ENCODE assay signal across 23 mouse cellular contexts in genomic region chr16:5113582-5113981, GRCm38 (mm10). TPM values are rescaled to one million over a fixed set of nuclear protein-coding genes. Genes with fewer than 3 reads are reported as not detected.
A peak's percentile ranks its signal among the peaks of the same experiment; 100 is the strongest.
DNase-seq lines count a peak whose midpoint lies in the region; ATAC-seq and TF ChIP-seq lines count a peak whose summit lies in the region.
"Had no signal": no experiment of that assay in that cellular context is flagged by ENCODE, and none has a peak within 500 bp of the region (broad histone marks: within the 10 kb centered on the region; RNA-seq: fewer than 3 reads in every experiment).

No protein-coding gene starts in this region.

- H3ac ChIP-seq in myocyte (ENCODE audit: control insufficient read depth, insufficient read length) = no peak overlapping the region

- peaks cover 9% of the 10 kb centered on the region for H3K4me1 ChIP-seq in liver, adult 2 months (ENCODE audit: control insufficient read depth, insufficient read depth, low read length)
- H3K4me1 ChIP-seq in liver, embryonic 11.5 days (replicated peaks; ENCODE audit: control insufficient read depth, insufficient read depth, low read length) = no peaks in the 10 kb centered on the region
- no peaks in the 10 kb centered on the region for H3K4me1 ChIP-seq in hindbrain, postnatal 0 days (ENCODE audit: insufficient read depth, low read length)

- no peak overlapping the region for H3K4me3 ChIP-seq in liver, adult 2 months (ENCODE audit: insufficient read depth, low read depth, low read length)
- no peak overlapping the region for H3K4me3 ChIP-seq in liver, embryonic 11.5 days (ENCODE audit: low read depth, low read length)
- H3K4me3 ChIP-seq in myocyte = no peak overlapping the region
- H3K4me3 ChIP-seq in hindbrain, postnatal 0 days (ENCODE audit: low read length) = no peak overlapping the region
- H3K4me3 ChIP-seq: heart, embryonic 10.5 days; megakaryocyte, embryonic 14.5 days; neural tube, embryonic 13.5 days had no signal

- no peak for TF ChIP-seq POLR2A in liver, adult 2 months (IDR thresholded peaks at IDR 0.05; ENCODE audit: extremely low read depth, insufficient read depth, low read length)
- no peak for TF ChIP-seq POLR2A in myocyte (IDR thresholded peaks at IDR 0.05; ENCODE audit: insufficient read length, low read depth)

- 81% methylated on average over 2 of the region's 2 CpGs for WGBS in liver, adult 2 months
- 61% methylated on average over 2 of the region's 2 CpGs for WGBS in liver, embryonic 11.5 days
- 64% methylated on average over 2 of the region's 2 CpGs for WGBS in hindbrain, postnatal 0 days

- no peak overlapping the region for H3K27ac ChIP-seq in liver, adult 2 months (replicated peaks; ENCODE audit: insufficient read depth, low read depth, low read length)
- H3K27ac ChIP-seq in liver, embryonic 11.5 days (ENCODE audit: low read depth, low read length) = no peak overlapping the region
- H3K27ac ChIP-seq in hindbrain, postnatal 0 days = no peak overlapping the region
- H3K27ac ChIP-seq: heart, embryonic 10.5 days; liver, embryonic 14.5 days; neural tube, embryonic 13.5 days; stomach, postnatal 0 days had no signal

- no peak overlapping the region for H3K4me2 ChIP-seq in liver, embryonic 11.5 days
- H3K4me2 ChIP-seq in myocyte (ENCODE audit: low read depth) = peak overlapping the region; percentile 30
- H3K4me2 ChIP-seq in hindbrain, postnatal 0 days (ENCODE audit: low read depth, low read length) = no peak overlapping the region
- H3K4me2 ChIP-seq: neural tube, embryonic 13.5 days had no signal

- no peaks in the 10 kb centered on the region for H3K79me2 ChIP-seq in liver, adult 2 months (ENCODE audit: control insufficient read depth, insufficient read depth, low read length)
- no peaks in the 10 kb centered on the region for H3K79me2 ChIP-seq in myocyte (ENCODE audit: control insufficient read depth, insufficient read depth)

- no peak for ATAC-seq in liver, embryonic 11.5 days (replicated peaks; ENCODE audit: low FRiP score)
- ATAC-seq in hindbrain, postnatal 0 days = no peak

- DNase-seq in embryo, embryonic 10.5 days (ENCODE audit: low spot score) = peak; percentile 8
- no peak for DNase-seq in embryo, embryonic 10 days (ENCODE audit: low spot score)
- peak; percentile 16 for DNase-seq in liver, adult 2 months (ENCODE audit: extremely low read depth, low read depth, low spot score)
- no peak for DNase-seq in liver, embryonic 11.5 days (ENCODE audit: low spot score)
- peak; percentile 67 for DNase-seq in ZHBTc4 (ENCODE audit: low read depth, low spot score)
- DNase-seq in gastrocnemius, adult 18-20 months (ENCODE audit: low spot score) = no peak
- no peak for DNase-seq in hindbrain, postnatal 0 days (ENCODE audit: low spot score)
- DNase-seq: adrenal gland, adult 8-10 months; cerebellum, adult 11 months; cerebellum, postnatal 25 days; gastrocnemius, postnatal 25 days; heart, postnatal 4 days; kidney, adult 8-10 months; kidney, postnatal 36 days; lung, postnatal 14 days; right cerebral cortex, postnatal 25 days; thymus, postnatal 25 days had no signal

- no peak for TF ChIP-seq CTCF in liver, adult 2 months (IDR thresholded peaks at IDR 0.05; ENCODE audit: low read depth, low read length)
- no peak for TF ChIP-seq CTCF in hindbrain, postnatal 0 days (IDR thresholded peaks at IDR 0.05; ENCODE audit: low read depth)

- H3K36me3 ChIP-seq in liver, adult 2 months (ENCODE audit: control insufficient read depth, insufficient read depth, low read length) = no peaks in the 10 kb centered on the region
- no peaks in the 10 kb centered on the region for H3K36me3 ChIP-seq in liver, embryonic 11.5 days (ENCODE audit: control insufficient read depth, insufficient read depth, low read length)
- no peaks in the 10 kb centered on the region for H3K36me3 ChIP-seq in myocyte (ENCODE audit: control insufficient read depth, insufficient read depth)
- no peaks in the 10 kb centered on the region for H3K36me3 ChIP-seq in hindbrain, postnatal 0 days (ENCODE audit: insufficient read depth, low read length)
- H3K36me3 ChIP-seq: heart, embryonic 10.5 days; neural tube, embryonic 13.5 days had no signal

- no peak overlapping the region for H3K9ac ChIP-seq in liver, adult 2 months (ENCODE audit: low read depth, low read length)
- no peak overlapping the region for H3K9ac ChIP-seq in liver, embryonic 11.5 days (ENCODE audit: low read depth, low read length)
- no peak overlapping the region for H3K9ac ChIP-seq in hindbrain, postnatal 0 days (replicated peaks; ENCODE audit: low read length)
- H3K9ac ChIP-seq: liver, embryonic 14.5 days; neural tube, embryonic 13.5 days had no signal

- H3K9me3 ChIP-seq in liver, embryonic 11.5 days (ENCODE audit: control insufficient read depth, low read length) = no peaks in the 10 kb centered on the region
- H3K9me3 ChIP-seq in hindbrain, postnatal 0 days (ENCODE audit: low read length) = no peaks in the 10 kb centered on the region
- H3K9me3 ChIP-seq: heart, embryonic 10.5 days; neural tube, embryonic 13.5 days had no signal

- no peaks in the 10 kb centered on the region for H3K27me3 ChIP-seq in liver, adult 2 months (ENCODE audit: control insufficient read depth, insufficient read depth, low read length)
- H3K27me3 ChIP-seq in liver, embryonic 11.5 days (replicated peaks; ENCODE audit: control insufficient read depth, insufficient read depth, low read length) = 0 out of 2 replicates have a peak, but pooled peaks cover 3% of the 10 kb centered on the region
- H3K27me3 ChIP-seq in myocyte (ENCODE audit: control insufficient read depth, insufficient read depth, insufficient read length) = no peaks in the 10 kb centered on the region
- H3K27me3 ChIP-seq in hindbrain, postnatal 0 days (ENCODE audit: insufficient read depth, low read length) = no peaks in the 10 kb centered on the region
- H3K27me3 ChIP-seq: neural tube, embryonic 13.5 days had no signal

TF ChIP-seq in myocyte, 11 proteins besides CTCF, POLR2A, EP300 and RAD21:
- peak; percentile 92 for TF ChIP-seq TCF12 (IDR thresholded peaks at IDR 0.05; ENCODE audit: insufficient read depth, poor library complexity, severe bottlenecking)
- no peak for TF ChIP-seq REST (IDR thresholded peaks at IDR 0.05; ENCODE audit: insufficient read depth, insufficient read length)
- TF ChIP-seq E2F4 (IDR thresholded peaks at IDR 0.05; ENCODE audit: insufficient read depth) = no peak
- no peak for TF ChIP-seq SRF (IDR thresholded peaks at IDR 0.05; ENCODE audit: control insufficient read depth, insufficient read length, low read depth)
- TF ChIP-seq MAX (IDR thresholded peaks at IDR 0.05; ENCODE audit: low read depth) = no peak
- TF ChIP-seq MYOG (IDR thresholded peaks at IDR 0.05; ENCODE audit: control insufficient read depth in 1 of 3, insufficient read depth in 1 of 3, insufficient read length in 2 of 3, low read depth in 2 of 3) = peak; percentile 81 to 99 (median 96)
- TF ChIP-seq MYOD1 (IDR thresholded peaks at IDR 0.05; ENCODE audit: control insufficient read depth in 1 of 3, insufficient read length in 2 of 3, low read depth in 2 of 3) = peak; percentile 88 to 98 (median 97)
- no peak for TF ChIP-seq CEBPB (IDR thresholded peaks at IDR 0.05; ENCODE audit: insufficient read depth, poor library complexity, severe bottlenecking)
- peak; percentile 83 for TF ChIP-seq TCF3 (IDR thresholded peaks at IDR 0.05; ENCODE audit: insufficient read length, low read depth)
- TF ChIP-seq USF1 (IDR thresholded peaks at IDR 0.05; ENCODE audit: low read depth) = no peak
- TF ChIP-seq POLR2AphosphoS2 (IDR thresholded peaks at IDR 0.05; ENCODE audit: insufficient read length, low read depth) = no peak
TF ChIP-seq in myocyte: peak in this region for 4.

RNA-seq across cellular contexts. Expression of gene Ppl, which starts 18.6 kb away (rescaled TPM):
- 9.4 and 10.2 TPM in 2 replicates for total RNA-seq in liver, adult 2 months (2014; rRNA removed)
- polyA plus RNA-seq in liver, adult 2 months (2012; rRNA removed) = 3.3 and 3.6 TPM in 2 replicates
- polyA plus RNA-seq in liver, embryonic 11.5 days (2014; fragmentation: Nextera tagmentation; extraction: Ambion mirVana) = 0.83 and 1.1 TPM in 2 replicates
- 0.02 TPM for polyA plus RNA-seq in myocyte (2012; fragmentation: generic; extraction: Trizol)
- total RNA-seq in gastrocnemius, adult 18-20 months (2021) = 1 to 10 TPM; 3.1 to 3.6 TPM
- 0.07 and 0.16 TPM in 2 replicates for total RNA-seq in hindbrain, postnatal 0 days (2014; rRNA removed)
- 0.13 and 0.16 TPM in 2 replicates for polyA plus RNA-seq in hindbrain, postnatal 0 days (2015; fragmentation: Nextera tagmentation; extraction: Ambion mirVana)

RNA-seq across cellular contexts. Expression of gene Sec14l5, which starts 33.3 kb away (rescaled TPM):
- total RNA-seq in liver, adult 2 months (2014; rRNA removed) = 0.09 and 0.13 TPM in 2 replicates
- 0.01 and 0.02 TPM in 2 replicates for polyA plus RNA-seq in liver, adult 2 months (2012; rRNA removed)
- not detected in 2 replicates for polyA plus RNA-seq in liver, embryonic 11.5 days (2014; fragmentation: Nextera tagmentation; extraction: Ambion mirVana)
- 0.05 TPM for polyA plus RNA-seq in myocyte (2012; fragmentation: generic; extraction: Trizol)
- total RNA-seq in gastrocnemius, adult 18-20 months (2021) = 10 to 100 TPM; 10.9 to 12.9 TPM
- 0.21 and 0.29 TPM in 2 replicates for total RNA-seq in hindbrain, postnatal 0 days (2014; rRNA removed)
- polyA plus RNA-seq in hindbrain, postnatal 0 days (2015; fragmentation: Nextera tagmentation; extraction: Ambion mirVana) = 0.09 and 0.18 TPM in 2 replicates
- polyA plus RNA-seq: heart, embryonic 10.5 days had no signal

Comparison
In these comparisons a context has a peak if more than half of its experiments do, and no peak if none do; other contexts are left out.
1. DNase-seq: peak in embryo, embryonic 10.5 days (single experiment), liver, adult 2 months (single experiment) and ZHBTc4 (single experiment); none in embryo, embryonic 10 days (single experiment), liver, embryonic 11.5 days (single experiment), gastrocnemius, adult 18-20 months (single experiment) and hindbrain, postnatal 0 days (single experiment).